21 mouse cellular contexts compared by ENCODE assay signal in genomic region chr11:70877670-70878069, GRCm38 (mm10). TPM values are rescaled to one million over a fixed set of nuclear protein-coding genes. Genes with fewer than 3 reads are reported as not detected.
DNase-seq lines count a peak whose midpoint lies in the region; ATAC-seq and TF ChIP-seq lines count a peak whose summit lies in the region.
"Had no signal": no experiment of that assay in that cellular context is flagged by ENCODE, and none has a peak within 500 bp of the region (broad histone marks: within the 10 kb centered on the region; RNA-seq: fewer than 3 reads in every experiment).

No protein-coding gene starts in this region.

- no peak for TF ChIP-seq POLR2A in cortical plate, adult 2 months (IDR thresholded peaks at IDR 0.05; ENCODE audit: extremely low read depth, insufficient read depth, low read length)

- H3K27me3 ChIP-seq in stomach, postnatal 0 days (ENCODE audit: control insufficient read depth, insufficient read depth, low read length) = no peaks in the 10 kb centered on the region
- H3K27me3 ChIP-seq: CH12.LX, Patski had no signal

- peak; percentile 60; the same call in 1 of the 2 replicates for ATAC-seq in stomach, postnatal 0 days (ENCODE audit: low FRiP score, low TSS enrichment)
- ATAC-seq: activated CD4-positive, CD25-positive, alpha-beta regulatory T cell, adult 4 months; CD4-positive, CD25-positive, alpha-beta regulatory T cell, adult 4 months; Patski had no signal

- DNase-seq in heart, adult 11 months = peak; percentile 85
- DNase-seq in heart, postnatal 4 days = no peak
- no peak for DNase-seq in stomach, postnatal 0 days (ENCODE audit: low spot score)
- DNase-seq in left cerebral cortex, adult 2 months (ENCODE audit: extremely low spot score in 1 of 2, low spot score in 2 of 2) = no peak
- no peak for DNase-seq in thymus, postnatal 0 days (ENCODE audit: low spot score)
- DNase-seq: adrenal gland, adult 2 months; adrenal gland, adult 8-10 months; adrenal gland, postnatal 10 days; adrenal gland, postnatal 14 days; adrenal gland, postnatal 25 days; adrenal gland, postnatal 36 days; B cell, adult 2 months; cerebellum, adult 11 months; cerebellum, adult 11-12 months; cerebellum, adult 18-20 months had no signal

- no peak for TF ChIP-seq EP300 in stomach, postnatal 0 days (optimal IDR thresholded peaks at IDR 0.05)

- no peak overlapping the region for H3K4me3 ChIP-seq in cortical plate, adult 2 months (ENCODE audit: insufficient read depth, low read length)
- H3K4me3 ChIP-seq in stomach, postnatal 0 days (ENCODE audit: low read depth, low read length) = no peak overlapping the region
- H3K4me3 ChIP-seq in left cerebral cortex, adult 2 months = no peak overlapping the region

- WGBS in stomach, postnatal 0 days = 91% methylated on average over 7 of the region's 7 CpGs

- H3K27ac ChIP-seq in cortical plate, adult 2 months (ENCODE audit: insufficient read depth, low read length) = 0 out of 2 replicates have a peak overlapping the region, but pooled peaks have one; percentile 35
- H3K27ac ChIP-seq in stomach, postnatal 0 days (replicated peaks) = no peak overlapping the region
- no peak overlapping the region for H3K27ac ChIP-seq in left cerebral cortex, adult 2 months

- no peaks in the 10 kb centered on the region for H3K36me3 ChIP-seq in stomach, postnatal 0 days (ENCODE audit: control insufficient read depth, insufficient read depth, low read length)

- H3K9me3 ChIP-seq in stomach, postnatal 0 days (ENCODE audit: control insufficient read depth, low read length) = no peaks in the 10 kb centered on the region
- H3K9me3 ChIP-seq: G1E had no signal

- TF ChIP-seq CTCF in cortical plate, adult 2 months (IDR thresholded peaks at IDR 0.05; ENCODE audit: extremely low read depth, insufficient read depth, low read length) = no peak
- no peak for TF ChIP-seq CTCF in stomach, postnatal 0 days (IDR thresholded peaks at IDR 0.05; ENCODE audit: low read depth)
- TF ChIP-seq CTCF in left cerebral cortex, adult 2 months (IDR thresholded peaks at IDR 0.05) = no peak

- H3K4me1 ChIP-seq in cortical plate, adult 2 months (ENCODE audit: control insufficient read depth, insufficient read depth, low read length) = peaks cover 3% of the 10 kb centered on the region
- no peaks in the 10 kb centered on the region for H3K4me1 ChIP-seq in stomach, postnatal 0 days (replicated peaks; ENCODE audit: control insufficient read depth, insufficient read depth)

- intact Hi-C loops in left cerebral cortex, adult 2 months (cut with DNase I) = no loop called here

- H3K9ac ChIP-seq in stomach, postnatal 0 days (ENCODE audit: low read length) = no peak overlapping the region

- H3K4me2 ChIP-seq in stomach, postnatal 0 days (replicated peaks; ENCODE audit: low read depth) = no peak overlapping the region

RNA-seq across cellular contexts. Expression of gene Rabep1, which starts 33.1 kb away (rescaled TPM):
- 10 to 100 TPM; 34.7 to 38.0 TPM for total RNA-seq in heart, postnatal 4 days (2021)
- polyA plus RNA-seq in cortical plate, adult 2 months (2012; rRNA removed) = 40.7 and 41.7 TPM in 2 replicates
- polyA plus RNA-seq in stomach, postnatal 0 days (2015; fragmentation: Nextera tagmentation; extraction: Ambion mirVana) = 15.1 and 17.5 TPM in 2 replicates
- 100 to 1,000 TPM; 125 to 132 TPM for total RNA-seq in left cerebral cortex, adult 2 months (2021)
- 35.6 and 38.1 TPM in 2 replicates for polyA plus RNA-seq in thymus, postnatal 0 days (2015; fragmentation: Nextera tagmentation; extraction: Ambion mirVana)
